Mouse (Mus musculus) liver, postnatal 0 days (tissue): ENCODE data around the gene Cd86. TPM values are rescaled to one million over a fixed set of nuclear protein-coding genes. Genes with fewer than 3 reads are reported as not detected.

Source experiments
- ATAC-seq: fragments of 200-750 bp; cut with Nextera tagmentation; 2 replicates; pipeline ENCODE4 v1.8.0; 2017; ENCODE audit warnings: mild to moderate bottlenecking, moderate library complexity
- DNase-seq: peaks from one replicate; pipeline ENCODE4 v3.0.0-alpha.2; 2016
- H3K27ac ChIP-seq: fragments of 300-500 bp; sonication (generic); 2 replicates; pipeline ENCODE4 v1.5.1; 2014; ENCODE audit warnings: antibody characterized with exemption, moderate library complexity, mild to moderate bottlenecking, low read depth
- H3K27me3 ChIP-seq: fragments of 300-500 bp; sonication (generic); 2 replicates; pipeline ENCODE4 v1.6.1; 2014; ENCODE audit warnings: low read length, control low read depth, mixed read lengths; ENCODE audit not compliant: insufficient read depth
- H3K36me3 ChIP-seq: fragments of 300-500 bp; sonication (generic); replicated peaks from 2 replicates; pipeline ENCODE4 v1.6.1; 2014; ENCODE audit warnings: mild to moderate bottlenecking, control low read depth, low read length, moderate library complexity, mixed read lengths; ENCODE audit not compliant: insufficient read depth
- H3K4me1 ChIP-seq: fragments of 300-500 bp; sonication (generic); 2 replicates; pipeline ENCODE4 v1.6.1; 2014; ENCODE audit warnings: antibody characterized with exemption, mild to moderate bottlenecking, control low read depth; ENCODE audit not compliant: insufficient read depth
- H3K4me2 ChIP-seq: fragments of 300-500 bp; sonication (generic); 2 replicates; pipeline ENCODE4 v1.6.1; 2014; ENCODE audit warnings: low read depth, mild to moderate bottlenecking, low read length, moderate library complexity, mixed read lengths
- H3K4me3 ChIP-seq: fragments of 300-500 bp; sonication (generic); 2 replicates; pipeline ENCODE4 v1.5.1; 2014; ENCODE audit warnings: low read depth, low read length
- H3K9ac ChIP-seq: fragments of 300-500 bp; sonication (generic); replicated peaks from 2 replicates; pipeline ENCODE4 v1.6.1; 2014; ENCODE audit warnings: mild to moderate bottlenecking, moderate library complexity
- H3K9me3 ChIP-seq: fragments of 300-500 bp; sonication (generic); 2 replicates; pipeline ENCODE4 v1.6.1; 2016; ENCODE audit warnings: mild to moderate bottlenecking, control low read depth, low read length, mixed read lengths
- CTCF ChIP-seq: sonication (generic); IDR thresholded peaks from 2 replicates; pipeline ENCODE4 v1.5.1; 2016; ENCODE audit warnings: antibody characterized with exemption, low read depth
- EP300 ChIP-seq: IDR thresholded peaks from 2 replicates; pipeline ENCODE4 v1.6.1; 2016; ENCODE audit warnings: antibody characterized with exemption, low read depth, mild to moderate bottlenecking
- WGBS: fragments of 180-500 bp; shearing (Covaris S2); extraction: QIAGEN DNeasy Blood & Tissue Kit; methylation state at CpG from one replicate; pipeline ENCODE4 v1.1.7; 2014; ENCODE audit not compliant: insufficient replicate concordance; 5-methylcytosine and 5-hydroxymethylcytosine counted together
- polyA plus RNA-seq: library from polyadenylated mRNA; unstranded; fragments of >200 nt; fragmentation: Nextera tagmentation; extraction: Ambion mirVana; gene quantifications from 2 replicates; pipeline ENCODE4 v1.2.1, GENCODE M21; 2015

The Cd86 gene
- polyA plus RNA-seq, 1 experiment from 2014 or later = 9.3 TPM

DNA sequence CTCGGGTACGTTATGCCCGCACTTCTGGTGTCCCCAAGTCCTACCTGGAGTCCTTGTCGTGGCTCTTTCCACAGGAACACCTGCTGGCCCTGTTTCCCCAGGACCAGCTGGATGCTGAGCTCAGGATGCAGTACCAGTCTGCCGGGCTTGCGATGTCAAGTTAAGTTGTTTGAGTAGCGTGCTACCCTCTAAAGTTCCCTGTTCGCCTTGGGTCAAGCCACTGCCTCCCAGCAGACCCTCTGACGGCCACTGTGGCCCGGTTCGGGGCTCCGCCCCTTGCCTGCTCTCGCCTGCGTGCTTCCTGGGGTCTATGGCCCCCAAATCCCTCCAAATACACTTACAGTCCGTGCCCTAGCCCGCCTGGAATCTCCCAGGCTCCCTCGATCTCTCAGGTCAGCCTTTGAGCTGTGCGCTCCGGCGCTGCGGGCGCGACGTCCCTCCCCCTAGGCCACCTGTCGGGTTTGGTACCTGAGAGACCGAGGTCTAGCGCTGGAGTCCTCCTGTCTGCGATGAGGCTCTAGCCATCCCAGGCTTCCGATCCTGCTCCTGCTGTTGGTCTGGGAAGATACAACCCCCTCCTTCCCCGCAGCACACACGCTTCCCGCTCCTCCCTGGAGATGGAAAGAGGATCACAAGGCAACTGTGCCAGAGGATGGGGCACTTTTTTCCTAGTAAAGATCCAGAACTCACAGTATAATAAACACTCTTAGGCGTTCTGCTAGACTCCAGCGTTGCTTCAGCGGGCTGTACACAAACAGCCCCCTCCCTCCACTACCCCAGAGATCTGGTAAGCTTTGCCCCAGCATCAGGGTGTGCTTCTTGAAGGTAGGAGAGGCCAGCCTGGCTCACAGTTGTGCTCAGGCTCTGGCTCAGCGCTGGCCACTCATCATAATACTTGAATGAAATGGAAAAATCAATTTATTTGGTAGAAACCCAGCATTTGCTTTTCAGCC, 104.2 kb downstream of the Cd86 start, which contains the start of gene Casr:
Gene Casr (minus strand): TSS at position 756 of the 953 bp plus-strand sequence.
- TF ChIP-seq CTCF = no peak
- no peak for TF ChIP-seq EP300
- Histone ChIP-seq H3K4me3 (no peak within 1 kb of the TSS), H3K9ac (no peak within 1 kb of the TSS), H3K4me1 (no peaks in the 10 kb centered on the region), H3K27ac (no peak within 1 kb of the TSS), H3K4me2 (peak within 1 kb of the TSS; percentile 30; the same call in 1 of the 2 replicates), H3K27me3 (peaks cover 14% of the 10 kb centered on the region), H3K9me3 (no peaks in the 10 kb centered on the region), H3K36me3 (no peaks in the 10 kb centered on the region)
- ATAC-seq = no peak
- DNase-seq = no peak
- whole genome bisulfite sequencing = 6% methylated on average over 36 of the region's 36 CpGs

GRCm38 (mm10) chr16:36559573-36559972, 106.3 kb downstream of the Cd86 start:
- Histone ChIP-seq H3K4me1 (no peaks in the 10 kb centered on the region), H3K4me3 (no peak overlapping the region), H3K9me3 (no peaks in the 10 kb centered on the region), H3K27ac (no peak overlapping the region), H3K27me3 (peaks cover 14% of the 10 kb centered on the region), H3K9ac (no peak overlapping the region), H3K36me3 (no peaks in the 10 kb centered on the region), H3K4me2 (no peak overlapping the region)
- WGBS = 67% methylated on average over 6 of the region's 6 CpGs
- DNase-seq (no peak), ATAC-seq (peak; percentile 90)
- TF ChIP-seq CTCF = no peak
- 0 out of 2 replicates have a peak, but pooled peaks have one; percentile 21 for TF ChIP-seq EP300

GRCm38 (mm10) chr16:36555672-36556165, 110.2 kb downstream of the Cd86 start:
- WGBS = 68% methylated on average over 10 of the region's 10 CpGs
- ATAC-seq (no peak), DNase-seq (no peak)
- no peak overlapping the region for H3K4me3 ChIP-seq
- H3K36me3 ChIP-seq = no peaks in the 10 kb centered on the region
- TF ChIP-seq EP300 (no peak), CTCF (no peak)
- no peak overlapping the region for H3K4me2 ChIP-seq
- H3K4me1 ChIP-seq = no peaks in the 10 kb centered on the region
- H3K9me3 ChIP-seq = no peaks in the 10 kb centered on the region; the same call in 1 of the 2 replicates
- no peak overlapping the region for H3K27ac ChIP-seq
- no peaks in the 10 kb centered on the region for H3K27me3 ChIP-seq
- no peak overlapping the region for H3K9ac ChIP-seq

Other genes starting within 250 kb of the Cd86 start
- gene Stfa3, start 210.7 kb downstream of the Cd86 start, polyA plus RNA-seq = 213 and 228 TPM in 2 replicates
- gene Casr, start 103.9 kb downstream of the Cd86 start, polyA plus RNA-seq = 0.04 TPM in 1 of 2 replicates, not detected in the other
- gene Ildr1, start 27.9 kb upstream of the Cd86 start, polyA plus RNA-seq = 0.19 and 0.30 TPM in 2 replicates
- 0.20 and 1.8 TPM in 2 replicates for gene Slc15a2, start 118.9 kb upstream of the Cd86 start, polyA plus RNA-seq
- gene Iqcb1, start 162.3 kb upstream of the Cd86 start, polyA plus RNA-seq = 6.8 and 7.8 TPM in 2 replicates
- gene Eaf2, start 208.9 kb upstream of the Cd86 start, polyA plus RNA-seq = 0.70 and 1.3 TPM in 2 replicates
- 38.7 and 42.2 TPM in 2 replicates for gene Golgb1, start 209.1 kb upstream of the Cd86 start, polyA plus RNA-seq